Mouse (Mus musculus): Measurements from ENCODE around the gene Sh3gl2. TPM values are rescaled to one million over a fixed set of nuclear protein-coding genes. Genes with fewer than 3 reads are reported as not detected.

Sh3gl2 gene
- total and polyA plus RNA-seq, 3 experiments = 0.05 TPM; not detected in 2

- no peak for TF ChIP-seq GATA2 (IDR thresholded peaks at IDR 0.05; ENCODE audit: borderline replicate concordance, low read depth, low read length)
- TF ChIP-seq POLR2AphosphoS5 (IDR thresholded peaks at IDR 0.05; ENCODE audit: insufficient replicate concordance, low read depth, low read length) = no peak
- TF ChIP-seq CTCF (IDR thresholded peaks at IDR 0.05; ENCODE audit: low read depth, low read length) = no peak
- no peak for TF ChIP-seq GATA1 (IDR thresholded peaks at IDR 0.05; ENCODE audit: borderline replicate concordance, low read length)
- TF ChIP-seq TAL1 (conservative IDR thresholded peaks at IDR 0.05; ENCODE audit: low read depth, low read length) = no peak
- no peaks in the 10 kb centered on the region for H3K36me3 ChIP-seq (replicated peaks)
Observed at GRCm38 (mm10) chr4:85178394-85179051, 26.4 kb upstream of the Sh3gl2 start.

GRCm38 (mm10) chr4:85186011-85186410 is 18.9 kb upstream of the Sh3gl2 start:
- Histone ChIP-seq H3K9me3 (replicated peaks) (peaks cover 39% of the 10 kb centered on the region), H3K27me3 (ENCODE audit: insufficient read depth, low read length) (no peaks in the 10 kb centered on the region), H3K36me3 (replicated peaks) (no peaks in the 10 kb centered on the region), H3K4me3 (ENCODE audit: low read depth, low read length) (peak overlapping the region; percentile 30; the same call in 1 of the 2 replicates), H3K4me1 (ENCODE audit: insufficient read depth, low read depth, low read length) (no peaks in the 10 kb centered on the region)
- 0 out of 2 replicates have a peak, but pooled peaks have one; percentile 15 for TF ChIP-seq CTCF (IDR thresholded peaks at IDR 0.05; ENCODE audit: low read depth, low read length)
- TF ChIP-seq GATA1 (IDR thresholded peaks at IDR 0.05; ENCODE audit: borderline replicate concordance, low read length) = no peak
- ATAC-seq (ENCODE audit: extremely low read depth, insufficient number of reproducible peaks, low FRiP score, poor library complexity, severe bottlenecking) (no peak), DNase-seq (ENCODE audit: low spot score) (no peak)

More at GRCm38 (mm10) chr4:85178394-85179051, 26.4 kb upstream of the Sh3gl2 start:
- DNase-seq (ENCODE audit: low spot score) (no peak), ATAC-seq (ENCODE audit: extremely low read depth, insufficient number of reproducible peaks, low FRiP score, poor library complexity, severe bottlenecking) (no peak)
- Histone ChIP-seq H3K9me3 (replicated peaks) (peaks cover 25% of the 10 kb centered on the region), H3K4me1 (ENCODE audit: insufficient read depth, low read depth, low read length) (no peaks in the 10 kb centered on the region), H3K27me3 (ENCODE audit: insufficient read depth, low read length) (no peaks in the 10 kb centered on the region), H3K4me3 (ENCODE audit: low read depth, low read length) (no peak overlapping the region)

- H3K9me3 ChIP-seq (replicated peaks) = peaks cover 18% of the 10 kb centered on the region
- no peak for ATAC-seq (ENCODE audit: extremely low read depth, insufficient number of reproducible peaks, low FRiP score, poor library complexity, severe bottlenecking)
Observed at GRCm38 (mm10) chr4:85196201-85196600, 8.7 kb upstream of the Sh3gl2 start.

GRCm38 (mm10) chr4:85198431-85198830 is 6.5 kb upstream of the Sh3gl2 start:
- H3K36me3 ChIP-seq (replicated peaks) = no peaks in the 10 kb centered on the region
- no peaks in the 10 kb centered on the region for H3K27me3 ChIP-seq (ENCODE audit: insufficient read depth, low read length)
- TF ChIP-seq GATA1 (IDR thresholded peaks at IDR 0.05; ENCODE audit: borderline replicate concordance, low read length) (no peak), GATA2 (IDR thresholded peaks at IDR 0.05; ENCODE audit: borderline replicate concordance, low read depth, low read length) (no peak), TAL1 (conservative IDR thresholded peaks at IDR 0.05; ENCODE audit: low read depth, low read length) (no peak), POLR2AphosphoS5 (IDR thresholded peaks at IDR 0.05; ENCODE audit: insufficient replicate concordance, low read depth, low read length) (no peak), CTCF (IDR thresholded peaks at IDR 0.05; ENCODE audit: low read depth, low read length) (no peak)
- no peak for DNase-seq (ENCODE audit: low spot score)
- no peak overlapping the region for H3K4me3 ChIP-seq (ENCODE audit: low read depth, low read length)
- H3K4me1 ChIP-seq (ENCODE audit: insufficient read depth, low read depth, low read length) = no peaks in the 10 kb centered on the region
- ATAC-seq (ENCODE audit: extremely low read depth, insufficient number of reproducible peaks, low FRiP score, poor library complexity, severe bottlenecking) = no peak
- peaks cover 30% of the 10 kb centered on the region for H3K9me3 ChIP-seq (replicated peaks)

More at GRCm38 (mm10) chr4:85196201-85196600, 8.7 kb upstream of the Sh3gl2 start:
- no peaks in the 10 kb centered on the region for H3K27me3 ChIP-seq (ENCODE audit: insufficient read depth, low read length)
- TF ChIP-seq CTCF (IDR thresholded peaks at IDR 0.05; ENCODE audit: low read depth, low read length) (no peak), TAL1 (conservative IDR thresholded peaks at IDR 0.05; ENCODE audit: low read depth, low read length) (no peak)
- no peak for DNase-seq (ENCODE audit: low spot score)
- no peak overlapping the region for H3K4me3 ChIP-seq (ENCODE audit: low read depth, low read length)
- no peaks in the 10 kb centered on the region for H3K36me3 ChIP-seq (replicated peaks)
- no peaks in the 10 kb centered on the region for H3K4me1 ChIP-seq (ENCODE audit: insufficient read depth, low read depth, low read length)

GRCm38 (mm10) chr4:85202582-85202981 is 2.3 kb upstream of the Sh3gl2 start:
- ATAC-seq (ENCODE audit: extremely low read depth, insufficient number of reproducible peaks, low FRiP score, poor library complexity, severe bottlenecking) (no peak), DNase-seq (ENCODE audit: low spot score) (no peak)
- H3K9me3 ChIP-seq (replicated peaks) = peaks cover 42% of the 10 kb centered on the region
- no peaks in the 10 kb centered on the region for H3K4me1 ChIP-seq (ENCODE audit: insufficient read depth, low read depth, low read length)
- TF ChIP-seq TAL1 (conservative IDR thresholded peaks at IDR 0.05; ENCODE audit: low read depth, low read length) (no peak), GATA1 (IDR thresholded peaks at IDR 0.05; ENCODE audit: borderline replicate concordance, low read length) (no peak), POLR2AphosphoS5 (IDR thresholded peaks at IDR 0.05; ENCODE audit: insufficient replicate concordance, low read depth, low read length) (no peak), GATA2 (IDR thresholded peaks at IDR 0.05; ENCODE audit: borderline replicate concordance, low read depth, low read length) (no peak), CTCF (IDR thresholded peaks at IDR 0.05; ENCODE audit: low read depth, low read length) (no peak)
- no peaks in the 10 kb centered on the region for H3K36me3 ChIP-seq (replicated peaks)
- no peak overlapping the region for H3K4me3 ChIP-seq (ENCODE audit: low read depth, low read length)
- H3K27me3 ChIP-seq (ENCODE audit: insufficient read depth, low read length) = no peaks in the 10 kb centered on the region

- no peak for DNase-seq (ENCODE audit: low spot score)
- no peaks in the 10 kb centered on the region for H3K36me3 ChIP-seq (replicated peaks)
- peak overlapping the region; percentile 16; the same call in 1 of the 2 replicates for H3K4me3 ChIP-seq (ENCODE audit: low read depth, low read length)
- no peaks in the 10 kb centered on the region for H3K27me3 ChIP-seq (ENCODE audit: insufficient read depth, low read length)
- no peak for ATAC-seq (ENCODE audit: extremely low read depth, insufficient number of reproducible peaks, low FRiP score, poor library complexity, severe bottlenecking)
- peaks cover 46% of the 10 kb centered on the region for H3K9me3 ChIP-seq (replicated peaks)
- no peaks in the 10 kb centered on the region for H3K4me1 ChIP-seq (ENCODE audit: insufficient read depth, low read depth, low read length)
- no peak for TF ChIP-seq GATA2 (IDR thresholded peaks at IDR 0.05; ENCODE audit: borderline replicate concordance, low read depth, low read length)
- TF ChIP-seq TAL1 (conservative IDR thresholded peaks at IDR 0.05; ENCODE audit: low read depth, low read length) = no peak
- no peak for TF ChIP-seq GATA1 (IDR thresholded peaks at IDR 0.05; ENCODE audit: borderline replicate concordance, low read length)
- no peak for TF ChIP-seq CTCF (IDR thresholded peaks at IDR 0.05; ENCODE audit: low read depth, low read length)
Observed at GRCm38 (mm10) chr4:85205636-85206211, 798 bp downstream of the Sh3gl2 start.
